Mouse (Mus musculus) embryonic facial prominence, embryonic 14.5 days (tissue): Measurements from ENCODE around the gene Rad51b. TPM values are rescaled to one million over a fixed set of nuclear protein-coding genes. Genes with fewer than 3 reads are reported as not detected.

Experiments used
- ATAC-seq: fragments of 200-750 bp; cut with Nextera tagmentation; 2 replicates; pipeline ENCODE4 v1.8.0; 2017; ENCODE audit warnings: low read depth, moderate number of reproducible peaks, moderate TSS enrichment
- DNase-seq: peaks from one replicate; pipeline ENCODE4 v3.0.0-alpha.2; 2015; ENCODE audit warnings: low spot score
- H3K27ac ChIP-seq: fragments of 300-500 bp; sonication (generic); replicated peaks from 2 replicates; pipeline ENCODE4 v1.5.1; 2014; ENCODE audit warnings: low read depth, mild to moderate bottlenecking, low read length, moderate library complexity
- H3K27me3 ChIP-seq: fragments of 300-500 bp; sonication (generic); replicated peaks from 2 replicates; pipeline ENCODE4 v1.6.1; 2014; ENCODE audit warnings: low read length; ENCODE audit not compliant: control insufficient read depth, insufficient read depth
- H3K36me3 ChIP-seq: fragments of 300-500 bp; sonication (generic); 2 replicates; pipeline ENCODE4 v1.6.1; 2014; ENCODE audit warnings: low read length, mixed read lengths; ENCODE audit not compliant: control insufficient read depth, insufficient read depth
- H3K4me1 ChIP-seq: fragments of 300-500 bp; sonication (generic); 2 replicates; pipeline ENCODE4 v1.6.1; 2014; ENCODE audit warnings: antibody characterized with exemption, low read length; ENCODE audit not compliant: control insufficient read depth, insufficient read depth
- H3K4me2 ChIP-seq: fragments of 300-500 bp; sonication (generic); 2 replicates; pipeline ENCODE4 v1.6.1; 2014; ENCODE audit warnings: low read depth, mild to moderate bottlenecking, low read length, moderate library complexity, mixed read lengths
- H3K4me3 ChIP-seq: fragments of 300-500 bp; sonication (generic); 2 replicates; pipeline ENCODE4 v1.5.1; 2014; ENCODE audit warnings: low read depth, mild to moderate bottlenecking, low read length
- H3K9ac ChIP-seq: fragments of 300-500 bp; sonication (generic); 2 replicates; pipeline ENCODE4 v1.6.1; 2014; ENCODE audit warnings: low read depth, mild to moderate bottlenecking, low read length, moderate library complexity, mixed read lengths
- H3K9me3 ChIP-seq: fragments of 300-500 bp; sonication (generic); 2 replicates; pipeline ENCODE4 v1.6.1; 2016; ENCODE audit warnings: low read length; ENCODE audit not compliant: control insufficient read depth
- WGBS: fragments of 180-500 bp; shearing (Covaris S2); extraction: QIAGEN DNeasy Blood & Tissue Kit; methylation state at CpG from one replicate; pipeline ENCODE4 v1.1.7; 2014; 5-methylcytosine and 5-hydroxymethylcytosine counted together
- polyA plus RNA-seq: library from polyadenylated mRNA; unstranded; fragments of >200 nt; fragmentation: Nextera tagmentation; extraction: Ambion mirVana; gene quantifications from 2 replicates; pipeline ENCODE4 v1.2.1, GENCODE M21; 2014

Gene Rad51b
- polyA plus RNA-seq, 1 experiment from 2014 or later: 5.1 TPM

GRCm38 (mm10) chr12:79527222-79527621 is 230.1 kb downstream of the Rad51b start:
- H3K4me3 ChIP-seq: no peak overlapping the region
- H3K9me3 ChIP-seq: no peaks in the 10 kb centered on the region
- H3K27me3 ChIP-seq: no peaks in the 10 kb centered on the region
- no peaks in the 10 kb centered on the region for H3K36me3 ChIP-seq
- peaks cover 30% of the 10 kb centered on the region for H3K4me1 ChIP-seq
- H3K4me2 ChIP-seq: no peak overlapping the region
- ATAC-seq (no peak), DNase-seq (peak; percentile 38)
- no peak overlapping the region for H3K9ac ChIP-seq
- H3K27ac ChIP-seq: peak overlapping the region; percentile 23; the same call in 1 of the 2 replicates
- 69% methylated on average over 3 of the region's 3 CpGs for WGBS

- H3K4me1 ChIP-seq: peaks cover 34% of the 10 kb centered on the region
- ATAC-seq (peak; percentile 77), DNase-seq (peak; percentile 59)
- H3K4me3 ChIP-seq: no peak overlapping the region
- H3K9ac ChIP-seq: no peak overlapping the region
- H3K27me3 ChIP-seq: no peaks in the 10 kb centered on the region
- no peaks in the 10 kb centered on the region for H3K9me3 ChIP-seq
- H3K36me3 ChIP-seq: no peaks in the 10 kb centered on the region
- 49% methylated on average over 10 of the region's 10 CpGs for WGBS
- no peak overlapping the region for H3K4me2 ChIP-seq
- peak overlapping the region; percentile 77 for H3K27ac ChIP-seq
These were observed 233.3 kb downstream of the Rad51b start for GRCm38 (mm10) chr12:79530275-79530902.

GRCm38 (mm10) chr12:79531809-79532798 is 235.0 kb downstream of the Rad51b start:
- peak; percentile 49 for DNase-seq
- H3K9me3 ChIP-seq: no peaks in the 10 kb centered on the region

GRCm38 (mm10) chr12:79534778-79535177 is 237.7 kb downstream of the Rad51b start:
- Histone ChIP-seq H3K36me3 (no peaks in the 10 kb centered on the region), H3K9me3 (no peaks in the 10 kb centered on the region), H3K9ac (no peak overlapping the region), H3K27me3 (no peaks in the 10 kb centered on the region), H3K27ac (peak overlapping the region; percentile 17), H3K4me1 (peaks cover 38% of the 10 kb centered on the region), H3K4me3 (no peak overlapping the region), H3K4me2 (no peak overlapping the region)
- no peak for ATAC-seq
- no peak for DNase-seq
- WGBS: 81% methylated on average over 1 of the region's 1 CpGs

More at GRCm38 (mm10) chr12:79531809-79532798, 235.0 kb downstream of the Rad51b start:
- H3K4me2 ChIP-seq: no peak overlapping the region
- 38% methylated on average over 5 of the region's 5 CpGs for WGBS
- peaks cover 38% of the 10 kb centered on the region for H3K4me1 ChIP-seq
- H3K27me3 ChIP-seq: no peaks in the 10 kb centered on the region
- H3K27ac ChIP-seq: peak overlapping the region; percentile 77
- H3K9ac ChIP-seq: no peak overlapping the region
- no peak for ATAC-seq
- H3K4me3 ChIP-seq: no peak overlapping the region
- no peaks in the 10 kb centered on the region for H3K36me3 ChIP-seq

- Histone ChIP-seq H3K4me2 (no peak overlapping the region), H3K27me3 (no peaks in the 10 kb centered on the region), H3K9me3 (no peaks in the 10 kb centered on the region), H3K27ac (0 out of 2 replicates have a peak overlapping the region, but pooled peaks have one; percentile 29), H3K36me3 (no peaks in the 10 kb centered on the region), H3K4me1 (peaks cover 31% of the 10 kb centered on the region), H3K9ac (no peak overlapping the region), H3K4me3 (no peak overlapping the region)
- no peak for ATAC-seq
- WGBS: 39% methylated on average over 9 of the region's 9 CpGs
- no peak for DNase-seq
These were observed 238.7 kb downstream of the Rad51b start for GRCm38 (mm10) chr12:79535532-79536437.

- DNase-seq (no peak), ATAC-seq (no peak)
- Histone ChIP-seq H3K27me3 (no peaks in the 10 kb centered on the region), H3K36me3 (no peaks in the 10 kb centered on the region), H3K9me3 (no peaks in the 10 kb centered on the region), H3K9ac (no peak overlapping the region), H3K27ac (no peak overlapping the region), H3K4me1 (peaks cover 13% of the 10 kb centered on the region), H3K4me2 (no peak overlapping the region), H3K4me3 (no peak overlapping the region)
- WGBS: 54% methylated on average over 5 of the region's 5 CpGs
These were observed 243.1 kb downstream of the Rad51b start for GRCm38 (mm10) chr12:79540176-79540575.

- no peak overlapping the region for H3K4me2 ChIP-seq
- H3K36me3 ChIP-seq: no peaks in the 10 kb centered on the region
- no peak overlapping the region; the same call in 1 of the 2 replicates for H3K27ac ChIP-seq
- no peak for ATAC-seq
- DNase-seq: peak; percentile 32
- 82% methylated on average over 6 of the region's 6 CpGs for WGBS
- H3K27me3 ChIP-seq: no peaks in the 10 kb centered on the region
- H3K9ac ChIP-seq: no peak overlapping the region
- no peak overlapping the region for H3K4me3 ChIP-seq
- H3K4me1 ChIP-seq: peaks cover 5% of the 10 kb centered on the region; the same call in 1 of the 2 replicates
- no peaks in the 10 kb centered on the region for H3K9me3 ChIP-seq
These were observed 244.5 kb downstream of the Rad51b start for GRCm38 (mm10) chr12:79541581-79541980.

- Histone ChIP-seq H3K27me3 (no peaks in the 10 kb centered on the region), H3K4me2 (no peak overlapping the region), H3K4me1 (peaks cover 18% of the 10 kb centered on the region), H3K4me3 (no peak overlapping the region), H3K9ac (no peak overlapping the region), H3K27ac (no peak overlapping the region), H3K9me3 (no peaks in the 10 kb centered on the region), H3K36me3 (no peaks in the 10 kb centered on the region)
- 41% methylated on average over 3 of the region's 3 CpGs for WGBS
- ATAC-seq: no peak
- no peak for DNase-seq
These were observed 248.0 kb downstream of the Rad51b start for GRCm38 (mm10) chr12:79545063-79545462.
